Mouse (Mus musculus) heart, postnatal 14 days (tissue): Measurements from ENCODE around the gene Kcnq2. TPM values are rescaled to one million over a fixed set of nuclear protein-coding genes. Genes with fewer than 3 reads are reported as not detected.

Experiments used
- DNase-seq, 2 experiments: peaks; one replicate each; pipeline ENCODE4 v3.0.0; 2021 to 2022
- intact Hi-C: fragments of 180-260 bp; cut with DNase I; formaldehyde crosslinking; loops from one replicate; pipeline ENCODE4 v1.15.1; 2025
- long read RNA-seq, 2 experiments: library from polyadenylated mRNA; stranded (forward); transcript quantifications; one replicate each; pipeline ENCODE4 v2.0.0; 2021
- total RNA-seq, 2 experiments: library from RNA; stranded (reverse); gene quantifications; 2 replicates each; pipeline ENCODE4 v1.2.3; 2021

Kcnq2 gene
- under 1 TPM in 1 of 2 experiments, not detected in 1; 0.22 TPM for total RNA-seq
- long read RNA-seq, experiment 1 = 0 reads
- long read RNA-seq, experiment 2 = 0 reads

- no peak for DNase-seq
These were observed at the start of gene Kcnq2 for GRCm38 (mm10) chr2:181134591-181135445. Gene Kcnq2, minus strand, starts transcription at chr2:181135300.

GRCm38 (mm10) chr2:181180898-181181297, 45.8 kb upstream of the Kcnq2 start:
- intact Hi-C loops = loop anchor here (10.0 kb wide), 1 partner anchor 414 kb away; the partner anchor contains the start of genes Prpf6, Samd10 and Zfp512b
- DNase-seq = no peak

More at GRCm38 (mm10) chr2:181134591-181135445, at the start of gene Kcnq2:
- intact Hi-C loops = no loop called here

GRCm38 (mm10) chr2:181178471-181178870, 43.4 kb upstream of the Kcnq2 start:
- intact Hi-C loops = no loop called here
- no peak for DNase-seq

- no peak for DNase-seq
- intact Hi-C loops = no loop called here
These were observed 42.9 kb upstream of the Kcnq2 start for GRCm38 (mm10) chr2:181178015-181178414.

GRCm38 (mm10) chr2:181174646-181175045, 39.5 kb upstream of the Kcnq2 start:
- intact Hi-C loops = no loop called here
- no peak for DNase-seq

- intact Hi-C loops = no loop called here
- DNase-seq = no peak
These were observed 31.4 kb upstream of the Kcnq2 start for GRCm38 (mm10) chr2:181166469-181166868.

- no peak for DNase-seq
- intact Hi-C loops = no loop called here
These were observed 25.7 kb upstream of the Kcnq2 start for GRCm38 (mm10) chr2:181160821-181161220.

- intact Hi-C loops = no loop called here
- no peak for DNase-seq
These were observed 24.7 kb upstream of the Kcnq2 start for GRCm38 (mm10) chr2:181159771-181160170.

- intact Hi-C loops = no loop called here
- DNase-seq = peak; percentile 46 to 64
These were observed 24.0 kb upstream of the Kcnq2 start for GRCm38 (mm10) chr2:181159091-181159514.

GRCm38 (mm10) chr2:181158471-181158870, 23.4 kb upstream of the Kcnq2 start:
- intact Hi-C loops = no loop called here
- DNase-seq = no peak

- DNase-seq = peak in 1 of 2 experiments; percentile 27
- intact Hi-C loops = no loop called here
These were observed 22.7 kb upstream of the Kcnq2 start for GRCm38 (mm10) chr2:181157716-181158302.

GRCm38 (mm10) chr2:181157180-181157579, 22.1 kb upstream of the Kcnq2 start:
- DNase-seq = no peak
- intact Hi-C loops = no loop called here

- intact Hi-C loops = no loop called here
- DNase-seq = peak; percentile 39 to 49
These were observed 21.4 kb upstream of the Kcnq2 start, which contains the start of gene Eef1a2 for GRCm38 (mm10) chr2:181156248-181157121. Gene Eef1a2, minus strand, starts transcription at chr2:181157014.

- intact Hi-C loops = no loop called here
- DNase-seq = peak; percentile 41 to 58
These were observed 20.7 kb upstream of the Kcnq2 start for GRCm38 (mm10) chr2:181155801-181156200.

- intact Hi-C loops = no loop called here
- peak in 1 of 2 experiments; percentile 34 for DNase-seq
These were observed 19.8 kb upstream of the Kcnq2 start for GRCm38 (mm10) chr2:181154831-181155415.

- DNase-seq = no peak
- intact Hi-C loops = no loop called here
These were observed 19.3 kb upstream of the Kcnq2 start for GRCm38 (mm10) chr2:181154361-181154760.

- peak in 1 of 2 experiments; percentile 44 for DNase-seq
- intact Hi-C loops = no loop called here
These were observed 18.7 kb upstream of the Kcnq2 start for GRCm38 (mm10) chr2:181153837-181154236.

- intact Hi-C loops = no loop called here
- no peak for DNase-seq
These were observed 18.0 kb upstream of the Kcnq2 start for GRCm38 (mm10) chr2:181153131-181153530.

- intact Hi-C loops = no loop called here
- no peak for DNase-seq
These were observed 17.6 kb upstream of the Kcnq2 start for GRCm38 (mm10) chr2:181152701-181153100.

GRCm38 (mm10) chr2:181150281-181150680, 15.2 kb upstream of the Kcnq2 start:
- no peak for DNase-seq
- intact Hi-C loops = no loop called here
